Mouse (Mus musculus) layer of hippocampus, adult 11-12 months (tissue): ENCODE data around the gene Sema4d.

ENCODE experiments used
- DNase-seq: peaks from one replicate; pipeline ENCODE4 v3.0.0; 2022; ENCODE audit warnings: low spot score

Gene Sema4d

GRCm38 (mm10) chr13:51814646-51815045 is 21.1 kb upstream of the Sema4d start:
- no peak for DNase-seq

DNA sequence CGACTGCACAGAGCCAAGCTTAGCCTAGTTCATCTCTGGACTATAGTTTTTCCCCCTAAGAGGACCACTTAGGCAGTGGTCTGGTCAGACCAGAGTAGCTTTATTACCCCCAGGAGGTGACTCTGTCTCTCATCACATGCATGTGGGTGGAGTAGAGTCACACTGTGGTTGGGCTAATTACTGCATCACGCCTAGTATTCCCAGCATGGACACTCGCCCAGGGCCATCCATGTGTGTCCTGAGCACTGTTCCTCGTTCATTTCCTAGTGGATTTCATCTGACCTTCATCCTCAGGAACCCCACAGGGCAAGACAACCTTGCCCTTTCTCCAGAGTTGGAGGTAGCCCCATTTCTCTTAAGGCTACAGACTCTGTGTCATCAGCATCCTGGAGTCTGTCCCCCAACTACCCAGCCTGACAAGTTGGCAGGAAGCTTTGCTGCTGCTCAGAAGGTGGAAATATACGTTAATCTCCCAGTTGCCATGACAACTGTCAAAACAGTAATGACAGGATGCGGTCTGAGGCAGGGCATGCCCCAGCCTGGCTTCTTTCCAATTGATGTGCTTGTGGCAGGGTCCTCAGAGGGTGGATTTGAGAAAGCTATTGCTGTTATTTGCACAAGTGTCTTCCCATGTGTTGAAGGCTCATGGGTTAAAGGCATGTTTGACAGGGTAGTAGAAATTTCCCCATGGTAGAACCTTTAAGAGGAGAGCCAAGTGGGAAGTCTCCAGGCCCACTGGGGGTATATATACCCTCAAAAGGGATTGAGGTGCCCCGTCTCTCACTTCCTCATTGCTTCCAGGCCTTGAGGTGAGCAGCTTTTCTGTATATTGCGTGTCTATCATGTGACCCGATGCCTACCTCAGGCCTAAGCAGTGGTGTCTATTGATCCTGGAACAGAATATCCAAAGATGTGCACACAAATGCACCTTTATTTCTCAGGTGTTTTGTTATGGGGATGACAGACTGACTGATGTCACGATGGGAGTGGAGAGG is 20.4 kb upstream of the Sema4d start:
- DNase-seq = no peak

DNA sequence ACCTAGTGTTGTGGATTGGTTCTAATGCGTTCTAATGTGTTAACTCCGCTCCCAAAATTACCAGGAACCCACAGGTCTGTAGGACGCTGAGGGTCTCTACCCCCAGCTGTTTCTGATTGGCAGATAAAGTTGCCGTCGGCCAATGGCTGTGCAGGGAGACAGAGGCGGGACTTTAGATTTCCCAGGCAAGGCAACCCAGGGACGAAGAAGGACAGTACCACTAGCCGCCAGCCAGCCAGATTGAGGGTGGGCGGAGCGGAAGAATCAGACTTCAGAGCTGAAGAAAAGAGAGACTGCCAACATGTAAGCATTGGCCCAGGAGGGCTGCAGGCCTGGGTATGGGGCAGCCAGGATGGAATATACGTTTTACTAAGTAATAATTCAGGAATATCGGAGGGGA is 14.6 kb upstream of the Sema4d start:
- DNase-seq = no peak

DNA sequence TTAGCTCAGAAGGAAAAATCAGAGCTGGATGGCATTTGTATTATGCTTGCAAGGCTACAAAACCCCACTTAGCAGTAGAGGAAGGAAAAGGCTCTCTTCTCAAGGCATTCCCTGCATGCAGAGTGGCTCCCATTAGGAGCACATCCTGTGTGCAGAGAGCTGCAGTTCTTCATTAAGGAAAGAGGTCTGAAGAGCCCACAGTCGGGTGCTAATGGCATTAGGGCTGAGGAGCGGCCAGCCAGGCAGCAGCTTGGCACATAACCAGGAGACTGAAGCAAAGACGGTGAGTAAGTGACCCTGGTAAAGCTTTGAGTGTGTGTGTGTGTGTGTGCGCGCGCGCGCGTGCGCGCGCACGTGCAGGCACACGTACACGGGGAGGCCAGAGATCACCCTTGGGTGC is 12.7 kb upstream of the Sema4d start:
- DNase-seq = no peak

DNA sequence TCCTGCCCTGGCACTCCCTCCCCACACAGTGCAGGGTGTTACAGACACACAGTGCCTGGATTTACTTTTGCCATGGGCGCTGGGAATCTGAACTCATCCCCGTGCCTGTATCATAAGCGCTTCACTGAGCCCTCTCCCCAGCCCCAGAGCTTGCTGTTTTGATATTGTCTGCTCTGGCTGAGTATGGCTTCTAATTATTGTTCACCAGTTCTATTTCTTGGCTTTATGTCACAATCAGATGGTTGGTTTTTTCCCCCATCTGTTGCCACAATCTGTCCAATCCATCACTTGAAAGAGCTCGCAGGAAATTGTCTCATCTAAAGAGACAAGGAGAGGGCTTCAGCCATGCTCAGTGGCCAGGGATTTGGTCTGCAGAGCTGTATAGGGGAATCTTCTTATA is 12.1 kb upstream of the Sema4d start:
- peak; percentile 77 for DNase-seq

GRCm38 (mm10) chr13:51800921-51801320 is 7.4 kb upstream of the Sema4d start:
- DNase-seq = peak; percentile 46

- no peak for DNase-seq
Measured at GRCm38 (mm10) chr13:51799735-51800522, 6.4 kb upstream of the Sema4d start.

DNA sequence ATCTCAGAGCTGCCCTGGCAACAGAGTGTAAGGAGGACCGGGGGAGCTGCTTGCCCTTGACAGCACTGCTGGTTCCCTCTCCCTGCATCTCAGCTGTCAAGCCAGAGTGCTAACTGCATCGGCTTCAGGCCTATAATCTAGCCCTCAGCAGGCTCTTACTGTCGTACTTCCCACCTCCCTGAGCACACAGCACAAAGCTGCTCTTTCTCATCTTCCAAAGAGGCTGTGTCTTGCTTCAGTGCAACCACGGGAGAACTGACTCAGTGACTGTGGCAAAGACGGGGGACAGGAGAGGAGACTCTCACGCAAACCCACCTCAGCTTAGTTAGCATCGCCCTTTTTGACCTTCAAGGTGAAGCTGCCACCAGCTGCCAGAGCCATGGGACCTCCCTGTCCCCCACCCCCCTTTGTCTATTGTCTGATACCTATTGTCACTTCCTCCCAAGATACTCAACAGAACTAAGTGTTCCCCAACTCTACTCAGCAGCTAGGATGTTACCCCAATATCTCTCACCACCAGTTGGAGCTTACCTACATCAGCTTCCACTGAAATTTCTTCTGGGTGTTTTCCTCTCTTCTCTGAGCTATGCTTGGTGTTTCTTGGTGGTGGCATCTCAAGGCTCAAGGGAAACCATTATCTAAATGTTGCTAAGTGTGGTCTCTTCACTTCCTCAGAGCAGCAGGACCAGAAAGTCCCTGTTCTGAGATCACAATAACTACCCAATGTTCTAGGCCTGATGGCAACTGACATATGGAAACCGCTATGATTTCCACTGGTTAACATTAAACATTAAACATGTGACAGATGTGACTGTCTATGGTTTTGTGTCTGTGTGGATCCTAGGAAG is 4.6 kb upstream of the Sema4d start:
- DNase-seq = no peak

DNA sequence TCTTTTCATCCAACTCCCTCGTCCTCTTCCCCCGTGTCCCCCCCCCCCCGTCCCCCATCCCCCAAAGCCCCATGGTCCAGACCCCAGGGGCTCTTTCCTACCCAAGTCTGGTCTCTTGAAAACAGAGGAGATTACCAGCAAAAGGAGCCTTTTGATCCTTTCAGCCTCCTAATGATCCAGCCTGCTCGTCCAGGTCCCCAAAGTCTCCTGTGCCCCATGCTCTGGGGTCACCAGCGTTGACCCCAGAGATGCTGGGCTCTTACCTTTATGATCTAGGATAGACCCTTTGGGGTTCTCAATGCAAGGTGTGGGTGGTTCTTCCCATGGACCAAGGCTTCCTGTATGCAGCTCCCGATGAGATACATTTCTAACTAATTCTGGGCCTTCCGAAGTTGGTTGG is 401 bp upstream of the Sema4d start:
- DNase-seq = no peak

DNA sequence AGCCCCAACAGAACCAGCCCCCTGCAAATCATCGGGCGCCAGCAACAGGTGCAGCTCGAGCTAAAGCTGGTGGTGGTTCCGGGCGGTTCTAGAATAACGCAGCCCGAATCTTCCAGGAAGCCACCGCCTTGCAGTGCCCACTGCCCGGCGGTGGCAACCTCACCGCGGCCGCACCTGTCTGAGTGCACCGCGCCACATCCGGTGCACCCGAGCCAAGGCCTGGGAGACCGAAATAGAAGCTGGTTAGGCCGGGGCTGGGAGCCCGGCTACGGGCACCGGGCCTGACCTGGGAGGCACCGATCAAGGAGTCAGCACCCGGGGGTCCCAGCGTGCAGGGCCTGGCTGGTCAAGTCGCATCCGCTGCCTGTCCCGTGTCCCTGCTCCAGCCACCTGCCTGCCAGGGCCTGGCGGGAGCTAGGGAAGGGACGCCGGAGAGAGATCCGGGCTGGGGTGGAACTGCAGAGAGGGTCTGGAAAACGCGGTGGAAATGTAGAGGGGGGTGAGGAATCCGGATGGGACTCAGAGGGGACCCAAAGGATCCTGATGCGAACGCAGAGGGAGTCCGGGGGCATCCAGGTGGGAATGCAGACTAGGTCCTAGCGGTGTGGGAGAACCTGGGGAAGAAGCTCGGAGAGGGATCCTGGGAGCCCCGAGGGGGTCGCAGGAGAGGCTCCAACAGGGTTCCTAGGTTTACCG is 670 bp downstream of the Sema4d start:
- DNase-seq = peak; percentile 49

GRCm38 (mm10) chr13:51792135-51792573 is 1.4 kb downstream of the Sema4d start:
- DNase-seq = peak; percentile 64

- no peak for DNase-seq
Measured at GRCm38 (mm10) chr13:51791604-51792003, 1.9 kb downstream of the Sema4d start.

GRCm38 (mm10) chr13:51790793-51791192 is 2.8 kb downstream of the Sema4d start:
- no peak for DNase-seq

DNA sequence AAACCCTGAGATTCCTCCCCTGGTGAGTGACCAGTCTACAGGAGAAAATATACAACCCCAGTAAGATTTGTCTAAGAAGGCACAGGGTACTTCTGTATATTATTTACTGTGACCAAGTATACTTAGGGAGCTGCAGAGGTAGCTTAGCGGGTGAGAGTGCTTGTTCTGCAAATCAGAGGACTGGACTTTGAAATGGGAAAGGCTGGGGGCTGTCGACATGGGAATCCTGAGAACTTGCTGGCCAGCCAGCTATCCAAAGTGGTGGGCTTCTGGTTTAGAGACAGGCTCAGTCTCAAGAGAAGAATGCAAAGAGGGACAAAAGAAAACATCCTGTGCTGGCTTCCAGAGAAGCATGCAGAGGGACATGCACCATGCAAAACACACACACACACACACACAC is 5.7 kb downstream of the Sema4d start:
- DNase-seq = no peak

DNA sequence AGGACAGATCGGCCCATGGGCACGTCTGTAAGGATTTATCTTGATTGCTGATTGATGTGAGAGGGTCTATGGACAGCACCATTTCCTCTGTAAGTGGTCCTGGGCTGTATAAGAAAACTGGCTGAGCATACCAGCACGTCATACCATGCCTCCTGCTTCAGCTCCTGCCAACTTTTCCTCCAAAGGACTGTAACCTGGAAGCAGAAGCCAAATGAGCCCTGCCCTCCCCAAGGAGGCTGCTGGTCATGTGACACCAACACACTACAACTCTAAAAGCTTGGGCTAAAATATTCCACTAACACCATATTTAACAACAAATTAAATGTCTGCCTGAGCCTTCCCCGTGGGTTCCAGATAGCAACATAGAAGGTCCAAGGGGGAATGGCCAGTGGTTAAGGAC is 6.9 kb downstream of the Sema4d start:
- DNase-seq = no peak

- no peak for DNase-seq
Measured at GRCm38 (mm10) chr13:51784476-51784875, 9.1 kb downstream of the Sema4d start.

- DNase-seq = no peak
Measured at GRCm38 (mm10) chr13:51783857-51784256, 9.7 kb downstream of the Sema4d start.

GRCm38 (mm10) chr13:51780509-51781155 is 12.9 kb downstream of the Sema4d start:
- no peak for DNase-seq

DNA sequence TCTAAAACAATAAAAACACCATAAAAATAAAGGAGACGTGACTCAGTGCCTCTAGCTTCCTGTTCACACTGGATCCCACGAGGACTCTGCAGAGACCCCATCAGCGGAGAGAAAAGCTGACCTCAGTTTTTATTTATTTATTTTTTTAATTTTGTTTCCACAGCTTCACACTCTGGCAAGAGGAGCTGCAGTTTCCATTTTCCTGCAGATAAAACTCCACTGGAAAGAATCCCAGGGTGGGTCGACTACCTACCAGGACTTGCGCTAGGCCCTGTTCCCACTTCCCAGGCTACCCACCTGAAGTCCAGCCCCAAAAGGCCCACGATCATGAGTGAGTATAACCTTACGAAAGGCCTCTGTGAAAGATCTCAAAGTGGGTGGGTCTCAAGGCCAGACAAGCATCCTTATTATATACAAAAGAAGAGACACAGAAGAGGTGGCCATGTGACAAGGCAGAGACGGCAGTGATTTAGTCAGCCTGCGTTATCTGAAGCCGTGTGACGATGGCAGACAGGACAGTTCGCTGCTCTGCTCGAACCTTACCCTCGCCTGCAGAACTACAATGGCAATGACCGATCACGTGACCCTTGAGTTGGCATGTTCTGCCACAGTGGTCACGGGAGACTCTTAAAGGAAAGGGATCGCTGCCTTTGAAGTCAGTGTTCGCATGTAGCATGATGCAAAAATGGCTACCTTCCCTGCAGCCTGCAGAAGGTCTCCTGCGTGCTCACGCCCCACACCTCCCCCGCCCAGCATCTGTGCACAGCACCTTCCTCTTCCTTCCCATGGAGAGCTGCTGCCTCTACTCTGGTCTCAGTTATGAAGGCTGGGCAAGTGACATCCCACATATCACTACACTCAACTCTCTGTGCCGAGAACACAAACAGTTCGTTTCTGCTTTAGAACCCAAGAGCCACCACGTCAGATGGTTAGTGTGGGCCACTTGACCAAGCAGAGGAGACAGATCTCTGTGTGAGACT is 14.3 kb downstream of the Sema4d start:
- DNase-seq = no peak
